Mouse (Mus musculus): Measurements from ENCODE around the gene Nras. TPM values are rescaled to one million over a fixed set of nuclear protein-coding genes. Genes with fewer than 3 reads are reported as not detected.

Gene Nras
- polyA plus RNA-seq, 1 experiment from 2014 or later: 124 TPM

DNA sequence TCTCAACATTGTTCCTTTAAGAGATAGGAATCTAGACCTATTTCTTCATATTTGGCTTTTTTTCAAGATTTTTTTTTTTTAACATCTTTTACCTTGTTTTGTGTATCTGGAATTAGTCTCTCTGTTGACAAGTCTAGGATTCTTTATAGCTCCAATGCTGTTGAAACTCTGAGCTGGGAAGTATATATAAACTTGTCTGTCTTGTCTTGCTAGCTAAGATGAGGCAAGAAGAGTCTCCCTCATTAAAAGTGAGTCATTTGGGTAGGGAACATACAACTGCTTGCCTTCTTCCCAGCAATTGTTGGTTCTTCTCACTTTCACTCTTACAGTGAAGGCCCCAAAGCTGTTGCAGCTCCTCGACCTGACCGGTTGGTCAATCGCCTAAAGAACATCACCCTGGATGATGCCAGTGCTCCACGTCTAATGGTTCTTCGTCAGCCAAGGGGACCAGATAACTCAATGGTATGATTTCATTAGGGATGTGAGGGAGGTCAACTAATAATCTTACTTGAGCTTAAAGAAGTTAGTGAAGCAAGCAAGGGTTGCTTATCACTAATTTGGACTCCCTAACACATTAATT, 2.0 kb upstream of the Nras start:
- H3K27ac ChIP-seq (ENCODE audit: low read depth, low read length): no peak overlapping the region
- peaks cover 70% of the 10 kb centered on the region for H3K36me3 ChIP-seq (ENCODE audit: control insufficient read depth, insufficient read depth, low read length)
- no peak overlapping the region for H3K9ac ChIP-seq (ENCODE audit: low read depth, low read length)
- H3K4me2 ChIP-seq (replicated peaks; ENCODE audit: low read depth, low read length): no peak overlapping the region
- H3K4me3 ChIP-seq (ENCODE audit: low read length): no peak overlapping the region
- 0 out of 2 replicates have a peak, but pooled peaks cover 4% of the 10 kb centered on the region for H3K4me1 ChIP-seq (ENCODE audit: control insufficient read depth, insufficient read depth, low read length)
- H3K27me3 ChIP-seq (ENCODE audit: control insufficient read depth, insufficient read depth, low read length): no peaks in the 10 kb centered on the region
- H3K9me3 ChIP-seq (ENCODE audit: control insufficient read depth, low read length): no peaks in the 10 kb centered on the region
- WGBS: 93% methylated on average over 5 of the region's 5 CpGs
- no peak for ATAC-seq (ENCODE audit: low FRiP score, low TSS enrichment)

DNA sequence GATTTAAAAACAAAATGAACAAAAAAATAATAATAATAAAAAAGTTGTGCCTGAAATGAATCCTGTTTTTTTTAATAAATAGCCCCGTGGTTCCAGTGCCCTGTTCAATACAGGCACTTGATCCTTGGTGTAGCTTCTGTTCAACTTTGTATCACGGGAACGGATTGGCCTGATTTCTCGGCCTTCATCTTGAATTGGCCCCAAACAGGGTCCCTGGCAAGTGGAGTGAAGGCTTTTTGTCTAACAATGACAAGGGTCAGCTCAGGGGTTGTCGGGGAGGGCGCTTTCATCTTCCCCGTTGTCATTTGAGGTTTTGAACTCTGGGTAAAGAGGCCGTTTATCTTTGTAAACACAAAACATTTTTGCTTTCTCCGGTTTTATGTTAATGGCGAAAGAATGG, 333 bp upstream of the Nras start:
- peaks cover 68% of the 10 kb centered on the region for H3K36me3 ChIP-seq (ENCODE audit: control insufficient read depth, insufficient read depth, low read length)

DNA sequence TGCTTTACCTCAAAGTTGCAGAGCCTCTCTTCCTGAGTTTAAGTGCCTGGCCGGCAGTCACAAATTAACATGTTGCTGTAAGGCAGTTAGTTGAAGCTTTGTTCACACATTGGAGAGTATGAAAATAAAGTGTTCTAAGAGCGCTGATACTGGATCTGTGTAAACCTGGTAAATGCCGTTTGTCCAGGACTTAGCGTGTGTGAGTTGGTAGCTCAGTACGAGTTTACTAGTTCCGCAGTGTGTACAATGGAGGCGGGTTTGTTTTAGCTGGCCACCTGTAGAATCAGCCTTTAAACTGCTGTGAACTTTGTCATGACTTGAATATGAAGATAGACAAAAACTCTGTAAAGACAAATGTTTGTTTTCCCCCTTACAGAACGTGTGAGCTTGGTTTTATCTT, 8.8 kb downstream of the Nras start:
- H3K9ac ChIP-seq (ENCODE audit: low read depth, low read length): no peak overlapping the region
- H3K4me3 ChIP-seq (ENCODE audit: low read length): no peak overlapping the region
- no peak overlapping the region for H3K27ac ChIP-seq (ENCODE audit: low read depth, low read length)
- H3K9me3 ChIP-seq (ENCODE audit: control insufficient read depth, low read length): 0 out of 2 replicates have a peak, but pooled peaks cover 4% of the 10 kb centered on the region
- H3K36me3 ChIP-seq (ENCODE audit: control insufficient read depth, insufficient read depth, low read length): peaks cover 63% of the 10 kb centered on the region
- H3K4me1 ChIP-seq (ENCODE audit: control insufficient read depth, insufficient read depth, low read length): no peaks in the 10 kb centered on the region
- H3K4me2 ChIP-seq (replicated peaks; ENCODE audit: low read depth, low read length): no peak overlapping the region
- 91% methylated on average over 8 of the region's 8 CpGs for WGBS
- ATAC-seq (ENCODE audit: low FRiP score, low TSS enrichment): no peak
- H3K27me3 ChIP-seq (ENCODE audit: control insufficient read depth, insufficient read depth, low read length): no peaks in the 10 kb centered on the region

More for the DNA sequence above, 333 bp upstream of the Nras start:
- ATAC-seq (ENCODE audit: low FRiP score, low TSS enrichment): peak; percentile 47
- H3K4me1 ChIP-seq (ENCODE audit: control insufficient read depth, insufficient read depth, low read length): 0 out of 2 replicates have a peak, but pooled peaks cover 4% of the 10 kb centered on the region
- H3K4me3 ChIP-seq (ENCODE audit: low read length): peak overlapping the region; percentile 91
- H3K27me3 ChIP-seq (ENCODE audit: control insufficient read depth, insufficient read depth, low read length): no peaks in the 10 kb centered on the region
- 0 out of 2 replicates have a peak overlapping the region, but pooled peaks have one; percentile 47 for H3K27ac ChIP-seq (ENCODE audit: low read depth, low read length)
- H3K4me2 ChIP-seq (replicated peaks; ENCODE audit: low read depth, low read length): peak overlapping the region; percentile 57
- H3K9ac ChIP-seq (ENCODE audit: low read depth, low read length): peak overlapping the region; percentile 93; the same call in 1 of the 2 replicates
- no peaks in the 10 kb centered on the region for H3K9me3 ChIP-seq (ENCODE audit: control insufficient read depth, low read length)
- WGBS: 3% methylated on average over 10 of the region's 10 CpGs

DNA sequence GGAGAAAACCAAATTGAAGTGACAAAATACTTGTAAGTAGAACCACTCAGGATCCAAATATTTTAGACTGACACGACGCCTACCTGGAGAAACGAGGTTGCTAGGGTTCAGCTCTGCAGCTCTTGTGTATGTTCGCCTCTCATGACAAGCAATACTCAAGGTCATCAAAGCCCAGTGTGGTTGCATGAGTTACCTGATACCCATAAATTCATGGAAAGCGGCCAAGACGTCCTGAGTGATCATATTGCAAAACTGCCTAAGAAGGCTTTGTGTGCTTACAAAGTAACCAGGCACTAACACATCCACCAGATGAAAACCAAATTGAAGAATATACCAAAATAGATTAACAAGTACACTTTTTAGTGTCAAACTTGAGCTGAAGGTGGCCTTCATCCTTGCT, 10.9 kb downstream of the Nras start:
- peaks cover 45% of the 10 kb centered on the region for H3K36me3 ChIP-seq (ENCODE audit: control insufficient read depth, insufficient read depth, low read length)
- no peak overlapping the region for H3K4me3 ChIP-seq (ENCODE audit: low read length)
- ATAC-seq (ENCODE audit: low FRiP score, low TSS enrichment): no peak
- no peaks in the 10 kb centered on the region for H3K27me3 ChIP-seq (ENCODE audit: control insufficient read depth, insufficient read depth, low read length)
- no peak overlapping the region for H3K4me2 ChIP-seq (replicated peaks; ENCODE audit: low read depth, low read length)
- 0 out of 2 replicates have a peak, but pooled peaks cover 4% of the 10 kb centered on the region for H3K9me3 ChIP-seq (ENCODE audit: control insufficient read depth, low read length)
- no peaks in the 10 kb centered on the region for H3K4me1 ChIP-seq (ENCODE audit: control insufficient read depth, insufficient read depth, low read length)
- no peak overlapping the region for H3K9ac ChIP-seq (ENCODE audit: low read depth, low read length)
- 89% methylated on average over 6 of the region's 6 CpGs for WGBS
- no peak overlapping the region for H3K27ac ChIP-seq (ENCODE audit: low read depth, low read length)

DNA sequence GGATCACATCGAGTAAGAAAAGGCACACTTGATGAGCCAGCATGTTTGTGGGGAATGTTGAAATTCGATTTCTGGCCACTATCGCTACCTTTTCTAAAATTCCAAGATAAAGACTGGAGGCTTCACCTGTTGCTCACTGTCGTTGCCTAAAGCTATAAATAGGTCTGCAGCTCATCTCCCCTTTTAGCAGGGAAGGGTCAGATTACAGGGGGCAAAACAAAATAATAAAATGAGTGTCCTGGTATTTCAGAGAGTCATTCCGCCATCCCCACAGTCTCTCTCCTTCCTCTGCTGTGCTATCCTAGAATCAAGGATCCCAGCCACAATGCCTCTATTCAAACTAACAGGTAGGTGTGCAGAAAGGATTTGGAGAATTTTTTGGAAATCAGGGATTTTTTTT, 15.7 kb downstream of the Nras start, which contains the start of gene Ampd1:
TSS of gene Ampd1 (plus strand) at position 244 of the 400 bp plus-strand sequence.
- peaks cover 4% of the 10 kb centered on the region for H3K36me3 ChIP-seq (ENCODE audit: control insufficient read depth, insufficient read depth, low read length)
- ATAC-seq (ENCODE audit: low FRiP score, low TSS enrichment): no peak
- H3K27ac ChIP-seq (ENCODE audit: low read depth, low read length): no peak within 1 kb of the TSS
- H3K4me3 ChIP-seq (ENCODE audit: low read length): no peak within 1 kb of the TSS
- 58% methylated on average over 5 of the region's 5 CpGs for WGBS
- no peaks in the 10 kb centered on the region for H3K27me3 ChIP-seq (ENCODE audit: control insufficient read depth, insufficient read depth, low read length)
- H3K9me3 ChIP-seq (ENCODE audit: control insufficient read depth, low read length): 0 out of 2 replicates have a peak, but pooled peaks cover 4% of the 10 kb centered on the region
- H3K4me1 ChIP-seq (ENCODE audit: control insufficient read depth, insufficient read depth, low read length): no peaks in the 10 kb centered on the region
- no peak within 1 kb of the TSS for H3K4me2 ChIP-seq (replicated peaks; ENCODE audit: low read depth, low read length)
- no peak within 1 kb of the TSS for H3K9ac ChIP-seq (ENCODE audit: low read depth, low read length)

DNA sequence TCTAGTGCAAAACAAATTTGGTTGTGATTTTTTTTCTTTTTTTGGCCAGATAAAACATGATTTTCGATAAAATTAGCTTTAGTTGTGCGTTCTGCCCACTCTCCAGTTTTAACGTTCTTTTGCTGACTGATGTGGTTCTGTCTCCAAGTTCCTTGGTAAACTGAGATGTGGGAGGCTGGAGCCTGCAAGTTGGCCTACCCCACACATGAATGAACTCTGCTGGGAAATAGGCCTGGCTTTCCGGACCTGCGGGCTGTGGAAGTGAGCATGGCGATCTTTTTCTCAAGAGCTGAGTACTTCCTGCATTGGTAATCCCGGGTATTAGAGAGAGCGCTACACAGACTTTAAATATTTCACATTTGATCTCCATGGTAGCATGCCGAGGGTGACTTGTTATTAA, 17.8 kb downstream of the Nras start:
- no peaks in the 10 kb centered on the region for H3K27me3 ChIP-seq (ENCODE audit: control insufficient read depth, insufficient read depth, low read length)
- no peak overlapping the region for H3K4me3 ChIP-seq (ENCODE audit: low read length)
- ATAC-seq (ENCODE audit: low FRiP score, low TSS enrichment): no peak
- no peaks in the 10 kb centered on the region for H3K36me3 ChIP-seq (ENCODE audit: control insufficient read depth, insufficient read depth, low read length)
- H3K9ac ChIP-seq (ENCODE audit: low read depth, low read length): no peak overlapping the region
- no peak overlapping the region for H3K4me2 ChIP-seq (replicated peaks; ENCODE audit: low read depth, low read length)
- 86% methylated on average over 9 of the region's 9 CpGs for WGBS
- no peaks in the 10 kb centered on the region for H3K4me1 ChIP-seq (ENCODE audit: control insufficient read depth, insufficient read depth, low read length)
- no peak overlapping the region for H3K27ac ChIP-seq (ENCODE audit: low read depth, low read length)
- 0 out of 2 replicates have a peak, but pooled peaks cover 4% of the 10 kb centered on the region for H3K9me3 ChIP-seq (ENCODE audit: control insufficient read depth, low read length)

DNA sequence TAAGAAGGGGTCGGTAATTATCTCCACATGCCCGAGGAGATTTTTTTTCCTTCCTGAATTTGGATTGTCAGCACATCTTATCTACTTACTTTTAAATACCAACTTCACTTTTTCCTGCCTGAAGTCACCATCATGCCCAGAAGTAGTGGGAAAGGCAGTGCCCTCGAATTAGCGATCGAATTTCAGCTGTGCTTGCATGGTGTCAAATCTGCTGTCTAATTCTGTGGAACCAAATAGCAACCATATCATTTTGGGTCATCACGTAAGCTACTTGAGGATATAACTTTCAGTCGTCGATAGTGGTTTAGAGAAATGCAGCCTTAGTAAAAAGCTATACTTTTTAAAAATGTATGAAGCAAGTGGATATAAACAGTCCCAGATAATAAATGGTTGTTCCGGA, 18.4 kb downstream of the Nras start:
- Histone ChIP-seq H3K36me3 (ENCODE audit: control insufficient read depth, insufficient read depth, low read length) (no peaks in the 10 kb centered on the region), H3K4me3 (ENCODE audit: low read length) (no peak overlapping the region), H3K27me3 (ENCODE audit: control insufficient read depth, insufficient read depth, low read length) (no peaks in the 10 kb centered on the region), H3K9ac (ENCODE audit: low read depth, low read length) (no peak overlapping the region), H3K4me1 (ENCODE audit: control insufficient read depth, insufficient read depth, low read length) (no peaks in the 10 kb centered on the region), H3K9me3 (ENCODE audit: control insufficient read depth, low read length) (0 out of 2 replicates have a peak, but pooled peaks cover 3% of the 10 kb centered on the region), H3K27ac (ENCODE audit: low read depth, low read length) (no peak overlapping the region), H3K4me2 (replicated peaks; ENCODE audit: low read depth, low read length) (no peak overlapping the region)
- ATAC-seq (ENCODE audit: low FRiP score, low TSS enrichment): no peak
- 90% methylated on average over 9 of the region's 9 CpGs for WGBS

DNA sequence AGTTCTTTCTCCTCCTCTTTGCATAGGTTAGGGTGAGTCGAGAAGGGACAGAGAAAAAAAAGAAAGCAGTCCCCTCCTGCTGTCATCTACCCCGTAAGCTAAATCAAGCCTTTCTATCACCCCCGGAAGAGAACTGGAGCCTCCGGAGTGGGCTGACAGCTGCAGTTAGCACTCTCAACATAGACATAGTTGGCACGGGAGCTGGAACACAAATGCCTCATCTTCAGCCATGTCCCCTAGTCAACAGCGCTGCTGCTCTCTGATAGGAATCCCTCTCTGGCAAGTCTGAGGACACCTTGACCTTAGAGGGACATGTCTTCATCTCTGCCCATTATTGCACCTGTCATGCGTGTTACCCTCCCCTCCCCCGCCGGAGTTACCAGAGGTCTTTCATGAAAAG, 21.2 kb downstream of the Nras start:
- Histone ChIP-seq H3K27me3 (ENCODE audit: control insufficient read depth, insufficient read depth, low read length) (no peaks in the 10 kb centered on the region), H3K27ac (ENCODE audit: low read depth, low read length) (no peak overlapping the region), H3K4me2 (replicated peaks; ENCODE audit: low read depth, low read length) (no peak overlapping the region), H3K9ac (ENCODE audit: low read depth, low read length) (no peak overlapping the region), H3K4me1 (ENCODE audit: control insufficient read depth, insufficient read depth, low read length) (no peaks in the 10 kb centered on the region), H3K9me3 (ENCODE audit: control insufficient read depth, low read length) (no peaks in the 10 kb centered on the region), H3K36me3 (ENCODE audit: control insufficient read depth, insufficient read depth, low read length) (no peaks in the 10 kb centered on the region), H3K4me3 (ENCODE audit: low read length) (no peak overlapping the region)
- ATAC-seq (ENCODE audit: low FRiP score, low TSS enrichment): no peak
- WGBS: 93% methylated on average over 9 of the region's 9 CpGs

DNA sequence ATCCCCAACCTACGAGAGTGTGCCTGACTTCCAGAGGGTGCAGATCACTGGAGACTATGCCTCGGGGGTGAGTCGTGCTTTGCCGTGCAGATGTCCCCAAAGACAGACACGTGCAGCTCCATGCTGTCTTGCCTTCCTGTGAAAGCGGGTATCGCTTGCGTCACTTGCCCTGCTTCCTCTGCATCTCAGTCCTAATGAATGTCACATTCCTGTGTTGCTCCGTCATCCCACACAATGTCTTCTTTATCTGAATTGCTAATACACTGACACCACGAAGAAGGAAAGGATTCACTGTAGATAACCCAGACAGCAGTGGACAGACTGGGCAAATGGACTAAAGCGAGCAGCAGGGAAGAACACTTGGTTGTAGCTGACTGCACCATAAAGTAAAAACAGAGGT, 23.0 kb downstream of the Nras start:
- Histone ChIP-seq H3K4me3 (ENCODE audit: low read length) (no peak overlapping the region), H3K27ac (ENCODE audit: low read depth, low read length) (no peak overlapping the region), H3K4me1 (ENCODE audit: control insufficient read depth, insufficient read depth, low read length) (no peaks in the 10 kb centered on the region), H3K9ac (ENCODE audit: low read depth, low read length) (no peak overlapping the region), H3K9me3 (ENCODE audit: control insufficient read depth, low read length) (no peaks in the 10 kb centered on the region), H3K27me3 (ENCODE audit: control insufficient read depth, insufficient read depth, low read length) (no peaks in the 10 kb centered on the region), H3K36me3 (ENCODE audit: control insufficient read depth, insufficient read depth, low read length) (no peaks in the 10 kb centered on the region), H3K4me2 (replicated peaks; ENCODE audit: low read depth, low read length) (no peak overlapping the region)
- ATAC-seq (ENCODE audit: low FRiP score, low TSS enrichment): no peak
- 78% methylated on average over 11 of the region's 11 CpGs for WGBS
